Mouse (Mus musculus): ENCODE measurements around the gene Trim50. TPM values are rescaled to one million over a fixed set of nuclear protein-coding genes. Genes with fewer than 3 reads are reported as not detected.
A peak's percentile ranks its signal among the peaks of the same experiment; 100 is the strongest.

Trim50 gene
- polyA plus RNA-seq, 1 experiment from 2014 or later, result 1.2 TPM

DNA sequence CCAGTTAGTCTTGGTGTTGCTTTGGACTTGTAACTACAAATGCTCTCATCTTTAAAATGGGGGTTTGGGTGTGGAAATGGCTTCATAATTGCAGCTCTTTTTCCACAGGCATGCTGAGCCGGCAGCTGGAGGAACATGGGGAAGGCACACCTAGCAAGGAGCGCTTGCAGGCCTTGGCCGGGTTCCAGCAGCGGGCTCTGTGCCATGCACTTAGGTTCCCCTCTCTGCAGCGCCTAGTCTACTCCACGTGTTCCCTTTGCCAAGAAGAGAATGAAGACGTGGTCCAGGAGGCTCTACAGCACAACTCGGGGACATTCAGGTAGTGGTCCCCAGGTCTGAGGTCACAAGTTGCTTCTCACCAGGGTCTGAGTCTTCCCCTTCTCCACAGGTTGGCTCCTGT lies 22.1 kb downstream of the Trim50 start:
- WGBS, result 61% methylated on average over 8 of the region's 8 CpGs
- Histone ChIP-seq H3K4me1 (ENCODE audit: control insufficient read depth, insufficient read depth, low read length) (peaks cover 8% of the 10 kb centered on the region; the same call in 1 of the 2 replicates), H3K4me3 (replicated peaks; ENCODE audit: low read length) (no peak overlapping the region), H3K27me3 (ENCODE audit: control insufficient read depth, insufficient read depth, low read length) (no peaks in the 10 kb centered on the region), H3K9ac (ENCODE audit: low read length) (no peak overlapping the region), H3K27ac (ENCODE audit: low read length) (no peak overlapping the region), H3K36me3 (ENCODE audit: control insufficient read depth, insufficient read depth, low read length) (peaks cover 19% of the 10 kb centered on the region), H3K4me2 (ENCODE audit: low read depth, low read length) (no peak overlapping the region), H3K9me3 (replicated peaks; ENCODE audit: control insufficient read depth, low read length) (no peaks in the 10 kb centered on the region)
- ATAC-seq (ENCODE audit: insufficient read depth, low FRiP score), result peak; percentile 48; the same call in 1 of the 2 replicates

DNA sequence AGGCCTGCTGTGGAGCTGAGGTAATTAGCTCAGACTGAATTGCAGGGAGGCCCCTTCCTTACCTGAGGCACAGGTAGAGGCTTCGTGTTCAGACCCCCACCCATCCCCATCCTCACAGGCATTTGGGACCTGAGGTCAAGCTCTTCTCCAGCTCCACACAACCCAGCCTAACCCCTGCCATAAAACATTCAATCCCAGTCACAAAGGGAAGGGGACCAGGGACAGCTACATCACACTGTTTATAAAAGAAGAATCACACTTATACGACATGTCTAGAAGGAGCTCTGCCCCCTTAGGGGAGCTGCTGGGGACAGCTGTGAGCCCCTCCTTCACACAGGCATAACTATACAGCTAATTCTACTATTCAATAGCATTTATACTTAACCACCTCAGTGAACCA lies 23.2 kb downstream of the Trim50 start:
- Histone ChIP-seq H3K4me1 (ENCODE audit: control insufficient read depth, insufficient read depth, low read length) (0 out of 2 replicates have a peak, but pooled peaks cover 2% of the 10 kb centered on the region), H3K36me3 (ENCODE audit: control insufficient read depth, insufficient read depth, low read length) (peaks cover 22% of the 10 kb centered on the region), H3K9me3 (replicated peaks; ENCODE audit: control insufficient read depth, low read length) (no peaks in the 10 kb centered on the region), H3K4me3 (replicated peaks; ENCODE audit: low read length) (no peak overlapping the region), H3K9ac (ENCODE audit: low read length) (no peak overlapping the region), H3K27me3 (ENCODE audit: control insufficient read depth, insufficient read depth, low read length) (no peaks in the 10 kb centered on the region), H3K27ac (ENCODE audit: low read length) (no peak overlapping the region), H3K4me2 (ENCODE audit: low read depth, low read length) (no peak overlapping the region)
- WGBS, result 63% methylated on average over 2 of the region's 2 CpGs
- ATAC-seq (ENCODE audit: insufficient read depth, low FRiP score), result no peak

DNA sequence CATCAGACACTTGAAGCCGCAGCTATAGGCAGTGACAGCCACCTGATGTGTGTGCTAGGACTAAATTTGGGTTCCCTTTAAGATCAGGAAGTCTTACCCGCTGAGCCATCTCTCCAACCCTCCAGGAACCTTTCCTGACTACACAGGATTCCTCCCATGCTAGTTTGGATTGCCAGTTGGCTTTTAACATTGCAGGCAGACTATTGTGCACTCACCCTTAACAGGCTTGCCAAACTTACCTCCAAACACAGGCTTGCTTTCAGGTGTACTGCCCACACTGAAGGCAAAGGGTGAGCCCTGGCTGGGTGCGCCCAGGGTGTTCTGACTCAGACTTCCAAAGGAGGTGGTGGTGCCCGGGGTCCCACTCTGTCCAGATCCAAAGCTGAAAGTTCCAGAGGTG lies 27.6 kb downstream of the Trim50 start:
- H3K4me2 ChIP-seq (ENCODE audit: low read depth, low read length), result no peak overlapping the region
- ATAC-seq (ENCODE audit: insufficient read depth, low FRiP score), result no peak
- H3K4me3 ChIP-seq (replicated peaks; ENCODE audit: low read length), result no peak overlapping the region
- H3K9me3 ChIP-seq (replicated peaks; ENCODE audit: control insufficient read depth, low read length), result no peaks in the 10 kb centered on the region
- peaks cover 42% of the 10 kb centered on the region for H3K36me3 ChIP-seq (ENCODE audit: control insufficient read depth, insufficient read depth, low read length)
- no peak overlapping the region for H3K27ac ChIP-seq (ENCODE audit: low read length)
- H3K4me1 ChIP-seq (ENCODE audit: control insufficient read depth, insufficient read depth, low read length), result no peaks in the 10 kb centered on the region
- 92% methylated on average over 4 of the region's 4 CpGs for WGBS
- H3K9ac ChIP-seq (ENCODE audit: low read length), result no peak overlapping the region
- H3K27me3 ChIP-seq (ENCODE audit: control insufficient read depth, insufficient read depth, low read length), result no peaks in the 10 kb centered on the region

DNA sequence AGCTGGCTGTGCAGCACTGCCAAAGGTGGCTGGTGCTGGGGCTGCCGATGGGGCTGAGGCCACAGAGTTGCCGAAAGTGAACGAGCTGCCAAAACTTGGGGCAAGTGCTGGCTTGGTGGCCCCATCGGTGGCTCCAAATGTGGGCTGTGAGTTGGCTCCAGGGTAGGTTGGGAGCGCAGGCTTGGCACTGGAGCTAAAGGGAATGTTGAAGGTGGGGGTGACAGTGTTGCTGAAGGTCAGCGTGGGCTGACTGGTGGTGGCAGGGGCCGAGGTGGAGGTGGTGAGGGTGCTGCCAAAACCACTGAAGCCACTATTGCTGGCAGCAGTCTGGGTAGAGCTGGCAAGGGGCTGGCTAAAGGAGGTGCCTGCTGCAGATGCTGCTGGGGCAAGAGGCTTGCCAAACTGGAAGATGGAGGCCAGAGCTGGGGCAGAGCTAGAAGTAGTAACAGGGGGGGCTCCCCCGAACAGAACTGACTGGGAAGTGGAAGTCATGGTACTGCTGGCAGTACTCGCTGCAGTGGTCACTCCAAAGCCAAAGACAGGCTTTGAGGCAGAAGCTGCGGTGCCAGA lies 28.3 kb downstream of the Trim50 start:
- Histone ChIP-seq H3K27ac (ENCODE audit: low read length) (no peak overlapping the region), H3K4me3 (replicated peaks; ENCODE audit: low read length) (no peak overlapping the region), H3K4me1 (ENCODE audit: control insufficient read depth, insufficient read depth, low read length) (no peaks in the 10 kb centered on the region), H3K9ac (ENCODE audit: low read length) (no peak overlapping the region), H3K36me3 (ENCODE audit: control insufficient read depth, insufficient read depth, low read length) (peaks cover 38% of the 10 kb centered on the region), H3K27me3 (ENCODE audit: control insufficient read depth, insufficient read depth, low read length) (no peaks in the 10 kb centered on the region), H3K4me2 (ENCODE audit: low read depth, low read length) (no peak overlapping the region), H3K9me3 (replicated peaks; ENCODE audit: control insufficient read depth, low read length) (no peaks in the 10 kb centered on the region)
- WGBS, result 93% methylated on average over 10 of the region's 10 CpGs
- no peak for ATAC-seq (ENCODE audit: insufficient read depth, low FRiP score)

DNA sequence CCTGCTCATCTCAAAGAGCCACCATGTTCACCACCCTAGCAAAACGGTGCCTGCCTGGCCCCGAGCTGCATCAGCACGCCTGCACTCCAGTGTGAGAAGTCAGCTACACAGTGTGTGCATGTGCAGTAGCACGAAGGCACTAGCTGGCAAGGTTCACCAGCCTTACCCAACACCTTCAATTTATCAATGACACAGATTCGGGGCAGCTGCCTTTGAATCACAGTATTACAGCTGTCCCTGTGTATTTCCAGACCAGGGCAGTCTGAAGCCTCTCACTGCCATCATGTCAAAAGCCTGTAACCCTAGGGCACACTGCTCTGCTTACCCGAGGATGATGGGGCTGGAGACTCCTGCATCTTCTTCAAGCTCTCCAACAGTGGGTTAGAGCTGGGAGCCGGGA lies 29.7 kb downstream of the Trim50 start:
- no peak overlapping the region for H3K4me3 ChIP-seq (replicated peaks; ENCODE audit: low read length)
- no peaks in the 10 kb centered on the region for H3K9me3 ChIP-seq (replicated peaks; ENCODE audit: control insufficient read depth, low read length)
- no peak overlapping the region for H3K4me2 ChIP-seq (ENCODE audit: low read depth, low read length)
- WGBS, result 89% methylated on average over 7 of the region's 7 CpGs
- H3K27me3 ChIP-seq (ENCODE audit: control insufficient read depth, insufficient read depth, low read length), result no peaks in the 10 kb centered on the region
- no peak for ATAC-seq (ENCODE audit: insufficient read depth, low FRiP score)
- H3K27ac ChIP-seq (ENCODE audit: low read length), result no peak overlapping the region
- no peaks in the 10 kb centered on the region for H3K4me1 ChIP-seq (ENCODE audit: control insufficient read depth, insufficient read depth, low read length)
- H3K36me3 ChIP-seq (ENCODE audit: control insufficient read depth, insufficient read depth, low read length), result peaks cover 51% of the 10 kb centered on the region
- H3K9ac ChIP-seq (ENCODE audit: low read length), result no peak overlapping the region

DNA sequence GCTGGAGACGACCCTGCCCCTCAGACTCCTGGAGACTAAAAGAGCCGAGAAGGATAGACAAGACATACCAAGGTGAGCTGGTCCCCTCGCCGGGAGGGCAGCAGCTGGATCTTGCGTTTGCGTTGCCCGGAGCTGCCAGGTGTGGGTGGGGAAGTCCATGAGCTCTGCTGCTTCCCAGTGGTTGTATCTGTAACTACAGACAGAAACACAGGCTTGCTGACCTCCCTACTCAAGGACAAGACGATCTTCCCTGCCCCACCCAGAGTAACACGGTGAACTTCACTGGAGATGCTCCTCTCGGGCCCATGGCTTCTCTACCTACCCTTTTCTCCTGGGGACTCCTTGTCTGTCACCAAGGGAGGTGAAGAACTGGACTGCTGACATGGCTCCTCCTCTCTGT lies 30.7 kb downstream of the Trim50 start:
- Histone ChIP-seq H3K4me2 (ENCODE audit: low read depth, low read length) (no peak overlapping the region), H3K27ac (ENCODE audit: low read length) (no peak overlapping the region), H3K27me3 (ENCODE audit: control insufficient read depth, insufficient read depth, low read length) (no peaks in the 10 kb centered on the region), H3K36me3 (ENCODE audit: control insufficient read depth, insufficient read depth, low read length) (peaks cover 56% of the 10 kb centered on the region), H3K4me1 (ENCODE audit: control insufficient read depth, insufficient read depth, low read length) (no peaks in the 10 kb centered on the region), H3K9ac (ENCODE audit: low read length) (no peak overlapping the region), H3K9me3 (replicated peaks; ENCODE audit: control insufficient read depth, low read length) (no peaks in the 10 kb centered on the region), H3K4me3 (replicated peaks; ENCODE audit: low read length) (no peak overlapping the region)
- no peak for ATAC-seq (ENCODE audit: insufficient read depth, low FRiP score)
- WGBS, result 81% methylated on average over 10 of the region's 10 CpGs

DNA sequence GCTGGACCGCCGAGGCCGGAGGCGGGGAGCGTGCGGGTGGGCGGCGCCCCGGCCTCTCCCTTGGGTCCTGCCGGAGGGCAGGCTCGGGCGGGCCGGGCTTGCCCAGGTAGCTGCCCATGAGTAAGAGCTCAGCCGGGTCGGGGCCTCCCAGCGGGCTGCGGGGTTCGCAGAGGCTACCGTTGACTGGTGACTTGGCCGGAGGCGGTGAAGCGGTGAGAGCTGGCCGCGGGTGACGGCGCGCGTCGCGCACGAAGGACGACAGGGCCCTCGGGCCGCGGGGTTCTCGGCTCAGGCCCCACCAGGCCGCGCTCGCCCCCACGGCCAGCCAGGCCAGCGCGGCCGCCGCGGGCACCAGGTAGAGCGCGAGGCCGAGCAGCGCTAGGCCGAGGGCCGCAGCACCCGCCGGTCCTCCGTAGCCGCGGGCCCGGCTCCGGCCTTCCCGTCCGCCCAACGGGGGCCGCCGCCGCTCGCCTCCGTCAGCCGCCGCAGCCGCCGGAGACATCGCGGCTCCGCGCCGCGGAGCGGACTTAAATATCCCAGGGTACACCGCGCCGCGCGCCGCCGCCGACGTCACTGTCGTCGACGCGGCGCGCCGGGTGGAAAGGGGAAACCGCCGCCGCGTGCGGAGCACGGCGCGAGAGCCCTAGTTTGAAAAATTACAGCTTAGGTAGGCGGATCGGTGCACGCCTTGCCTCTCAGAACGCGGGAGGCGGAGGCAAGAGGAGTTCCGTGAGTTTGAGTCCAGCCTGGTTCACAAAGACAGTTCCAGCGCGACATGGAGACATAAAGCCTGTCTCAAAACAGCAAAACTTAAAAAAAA lies 41.1 kb downstream of the Trim50 start, which contains the start of gene Pom121:
Pom121 (minus strand) TSS at position 543 of the 820 bp plus-strand sequence.
- H3K9me3 ChIP-seq (replicated peaks; ENCODE audit: control insufficient read depth, low read length), result no peaks in the 10 kb centered on the region
- peaks cover 10% of the 10 kb centered on the region for H3K4me1 ChIP-seq (ENCODE audit: control insufficient read depth, insufficient read depth, low read length)
- peak; percentile 93 for ATAC-seq (ENCODE audit: insufficient read depth, low FRiP score)
- H3K4me2 ChIP-seq (ENCODE audit: low read depth, low read length), result peak within 1 kb of the TSS; percentile 73
- H3K36me3 ChIP-seq (ENCODE audit: control insufficient read depth, insufficient read depth, low read length), result peaks cover 18% of the 10 kb centered on the region
- under 1% methylated on average over 104 of the region's 110 CpGs for WGBS
- H3K9ac ChIP-seq (ENCODE audit: low read length), result peak within 1 kb of the TSS; percentile 98
- H3K4me3 ChIP-seq (replicated peaks; ENCODE audit: low read length), result peak within 1 kb of the TSS; percentile 83
- no peaks in the 10 kb centered on the region for H3K27me3 ChIP-seq (ENCODE audit: control insufficient read depth, insufficient read depth, low read length)
- peak within 1 kb of the TSS; percentile 86 for H3K27ac ChIP-seq (ENCODE audit: low read length)

DNA sequence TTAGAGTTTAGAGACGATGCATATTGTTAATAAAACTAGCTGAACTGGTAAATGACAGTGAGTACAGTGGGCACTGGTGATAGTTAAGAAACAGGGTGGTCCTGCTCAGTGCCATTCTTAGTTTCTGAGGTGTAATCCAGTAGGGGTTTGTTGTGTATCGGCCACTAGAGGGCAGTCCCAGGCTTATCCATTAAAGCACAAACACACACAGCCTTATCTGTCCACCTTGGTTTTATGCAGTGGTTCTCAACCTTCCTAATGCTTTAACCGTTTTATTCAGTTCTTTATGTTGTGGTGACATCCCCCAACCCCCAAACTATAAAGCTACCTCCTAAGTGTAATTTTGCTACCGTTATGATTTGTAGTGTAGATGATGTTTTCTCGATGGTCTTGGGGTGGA lies 42.7 kb downstream of the Trim50 start:
- H3K4me3 ChIP-seq (replicated peaks; ENCODE audit: low read length), result no peak overlapping the region
- peaks cover 6% of the 10 kb centered on the region; the same call in 1 of the 2 replicates for H3K36me3 ChIP-seq (ENCODE audit: control insufficient read depth, insufficient read depth, low read length)
- no peak overlapping the region for H3K9ac ChIP-seq (ENCODE audit: low read length)
- no peak overlapping the region for H3K4me2 ChIP-seq (ENCODE audit: low read depth, low read length)
- ATAC-seq (ENCODE audit: insufficient read depth, low FRiP score), result no peak
- no peaks in the 10 kb centered on the region for H3K9me3 ChIP-seq (replicated peaks; ENCODE audit: control insufficient read depth, low read length)
- H3K27ac ChIP-seq (ENCODE audit: low read length), result no peak overlapping the region
- WGBS, result 45% methylated on average over 5 of the region's 5 CpGs
- no peaks in the 10 kb centered on the region for H3K27me3 ChIP-seq (ENCODE audit: control insufficient read depth, insufficient read depth, low read length)
- H3K4me1 ChIP-seq (ENCODE audit: control insufficient read depth, insufficient read depth, low read length), result peaks cover 10% of the 10 kb centered on the region

DNA sequence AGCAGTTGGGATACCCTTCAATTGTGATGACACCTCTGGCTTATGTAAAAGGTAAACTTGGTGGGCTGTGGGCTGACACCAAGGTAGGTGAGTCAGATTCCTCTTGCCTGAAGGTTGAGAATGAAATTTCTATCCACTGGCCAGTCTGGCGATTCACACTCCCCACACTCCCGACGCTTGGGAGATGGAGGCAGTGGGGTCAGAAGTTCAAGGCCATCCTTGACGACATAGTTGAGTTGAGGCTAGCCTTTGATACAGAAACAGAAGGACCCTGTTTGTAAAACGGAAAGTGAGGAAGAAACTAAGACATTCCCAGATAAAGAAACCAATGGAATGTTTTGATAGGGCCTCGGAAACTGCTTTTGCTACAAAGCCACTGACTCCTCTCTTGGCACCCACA lies 46.3 kb downstream of the Trim50 start:
- ATAC-seq (ENCODE audit: insufficient read depth, low FRiP score), result no peak
- H3K4me2 ChIP-seq (ENCODE audit: low read depth, low read length), result no peak overlapping the region
- H3K27me3 ChIP-seq (ENCODE audit: control insufficient read depth, insufficient read depth, low read length), result no peaks in the 10 kb centered on the region
- H3K9ac ChIP-seq (ENCODE audit: low read length), result no peak overlapping the region
- 49% methylated on average over 6 of the region's 6 CpGs for WGBS
- H3K27ac ChIP-seq (ENCODE audit: low read length), result no peak overlapping the region
- no peaks in the 10 kb centered on the region for H3K4me1 ChIP-seq (ENCODE audit: control insufficient read depth, insufficient read depth, low read length)
- no peaks in the 10 kb centered on the region for H3K9me3 ChIP-seq (replicated peaks; ENCODE audit: control insufficient read depth, low read length)
- H3K4me3 ChIP-seq (replicated peaks; ENCODE audit: low read length), result no peak overlapping the region
- no peaks in the 10 kb centered on the region for H3K36me3 ChIP-seq (ENCODE audit: control insufficient read depth, insufficient read depth, low read length)

All from stomach, embryonic 16.5 days (tissue).